9 mouse cellular contexts compared by ENCODE assay signal in genomic region chr6:99810974-99811798, GRCm38 (mm10).
DNase-seq lines count a peak whose midpoint lies in the region; ATAC-seq lines count a peak whose summit lies in the region.
"Had no signal": no experiment of that assay in that cellular context is flagged by ENCODE, and none has a peak within 500 bp of the region (broad histone marks: within the 10 kb centered on the region; RNA-seq: fewer than 3 reads in every experiment).

No protein-coding gene starts in this region.

- peak; percentile 6 for DNase-seq in cerebellum, adult 9-11 months
- peak; percentile 59 for DNase-seq in MN1 (ENCODE audit: low spot score)
- DNase-seq in frontal cortex, postnatal 14 days (ENCODE audit: low spot score in 2 of 2): peak; percentile 28 to 31
- DNase-seq in intestine, embryonic 14.5 days (ENCODE audit: low spot score): peak; percentile 60

- no peak for ATAC-seq in cerebellum, adult (ENCODE audit: insufficient number of reproducible peaks, low FRiP score, low TSS enrichment)
- peak; percentile 88 for ATAC-seq in intestine, embryonic 14.5 days (replicated peaks; ENCODE audit: low FRiP score, low TSS enrichment, low read depth)
- ATAC-seq in limb, embryonic 15.5 days (ENCODE audit: insufficient number of reproducible peaks, low FRiP score, low TSS enrichment, low read depth): peak; percentile 83
- ATAC-seq in stomach, embryonic 15.5 days (ENCODE audit: insufficient read depth, low FRiP score, low read depth): peak; percentile 80; the same call in 1 of the 2 replicates
- ATAC-seq in liver, embryonic 12.5 days: no peak

- H3K4me3 ChIP-seq in intestine, embryonic 14.5 days (ENCODE audit: low read depth, low read length): no peak overlapping the region
- no peak overlapping the region for H3K4me3 ChIP-seq in limb, embryonic 15.5 days
- H3K4me3 ChIP-seq in stomach, embryonic 15.5 days (replicated peaks): no peak overlapping the region
- no peak overlapping the region for H3K4me3 ChIP-seq in liver, embryonic 12.5 days

- no peak overlapping the region for H3K9ac ChIP-seq in intestine, embryonic 14.5 days (ENCODE audit: low read length)
- no peak overlapping the region for H3K9ac ChIP-seq in limb, embryonic 15.5 days
- no peak overlapping the region for H3K9ac ChIP-seq in stomach, embryonic 15.5 days
- no peak overlapping the region for H3K9ac ChIP-seq in liver, embryonic 12.5 days

- no peaks in the 10 kb centered on the region for H3K36me3 ChIP-seq in intestine, embryonic 14.5 days (ENCODE audit: control insufficient read depth, insufficient read depth, low read length)
- H3K36me3 ChIP-seq in limb, embryonic 15.5 days: no peaks in the 10 kb centered on the region
- no peaks in the 10 kb centered on the region for H3K36me3 ChIP-seq in stomach, embryonic 15.5 days
- no peaks in the 10 kb centered on the region for H3K36me3 ChIP-seq in liver, embryonic 12.5 days

- H3K27me3 ChIP-seq in intestine, embryonic 14.5 days (replicated peaks; ENCODE audit: control insufficient read depth, insufficient read depth, low read length): no peaks in the 10 kb centered on the region
- H3K27me3 ChIP-seq in limb, embryonic 15.5 days: no peaks in the 10 kb centered on the region
- H3K27me3 ChIP-seq in stomach, embryonic 15.5 days (replicated peaks): no peaks in the 10 kb centered on the region
- H3K27me3 ChIP-seq in liver, embryonic 12.5 days (replicated peaks): no peaks in the 10 kb centered on the region; the same call in 1 of the 2 replicates

- no peaks in the 10 kb centered on the region for H3K4me1 ChIP-seq in intestine, embryonic 14.5 days (replicated peaks; ENCODE audit: control insufficient read depth, insufficient read depth, low read length)
- H3K4me1 ChIP-seq in limb, embryonic 15.5 days: peaks cover 26% of the 10 kb centered on the region
- peaks cover 3% of the 10 kb centered on the region; the same call in 1 of the 2 replicates for H3K4me1 ChIP-seq in stomach, embryonic 15.5 days
- no peaks in the 10 kb centered on the region for H3K4me1 ChIP-seq in liver, embryonic 12.5 days

- 51% methylated on average over 9 of the region's 9 CpGs for WGBS in intestine, embryonic 14.5 days
- WGBS in limb, embryonic 15.5 days: 43% methylated on average over 9 of the region's 9 CpGs
- 49% methylated on average over 9 of the region's 9 CpGs for WGBS in stomach, embryonic 15.5 days
- WGBS in liver, embryonic 12.5 days (ENCODE audit: insufficient replicate concordance): 57% methylated on average over 9 of the region's 9 CpGs

- no peak overlapping the region for H3K4me2 ChIP-seq in intestine, embryonic 14.5 days (ENCODE audit: low read length)
- H3K4me2 ChIP-seq in limb, embryonic 15.5 days: no peak overlapping the region
- no peak overlapping the region for H3K4me2 ChIP-seq in stomach, embryonic 15.5 days
- no peak overlapping the region for H3K4me2 ChIP-seq in liver, embryonic 12.5 days

- H3K9me3 ChIP-seq in intestine, embryonic 14.5 days (ENCODE audit: control insufficient read depth, low read length): peaks cover 6% of the 10 kb centered on the region
- no peaks in the 10 kb centered on the region for H3K9me3 ChIP-seq in limb, embryonic 15.5 days
- no peaks in the 10 kb centered on the region for H3K9me3 ChIP-seq in stomach, embryonic 15.5 days
- H3K9me3 ChIP-seq in liver, embryonic 12.5 days (replicated peaks): no peaks in the 10 kb centered on the region

- no peak overlapping the region for H3K27ac ChIP-seq in intestine, embryonic 14.5 days (ENCODE audit: low read depth)
- peak overlapping the region; percentile 63 for H3K27ac ChIP-seq in limb, embryonic 15.5 days
- 0 out of 2 replicates have a peak overlapping the region, but pooled peaks have one; percentile 19 for H3K27ac ChIP-seq in stomach, embryonic 15.5 days
- no peak overlapping the region for H3K27ac ChIP-seq in liver, embryonic 12.5 days
- H3K27ac ChIP-seq: macrophage had no signal

Comparison
In these comparisons a context has a peak if more than half of its experiments do, and no peak if none do; other contexts are left out.
1. DNase-seq: peak in every context shown above with its lines; median percentile 60 in intestine, embryonic 14.5 days; 59 in MN1; 30 in frontal cortex, postnatal 14 days; 6 in cerebellum, adult 9-11 months.
2. ATAC-seq: peak in intestine, embryonic 14.5 days (single experiment), limb, embryonic 15.5 days (single experiment) and stomach, embryonic 15.5 days (single experiment); none in cerebellum, adult (single experiment) and liver, embryonic 12.5 days (single experiment).
3. H3K27ac ChIP-seq: peak in limb, embryonic 15.5 days (single experiment) and stomach, embryonic 15.5 days (single experiment); none in intestine, embryonic 14.5 days (single experiment) and liver, embryonic 12.5 days (single experiment).